Mouse (Mus musculus) kidney, postnatal 25 days (tissue): ENCODE measurements around the gene Pitpnc1.

ENCODE experiments used
- DNase-seq, 2 experiments: peaks; one replicate each; pipeline ENCODE4 v3.0.0; 2021; ENCODE audit warnings: mixed read lengths in 2 of 2

Pitpnc1 gene

GRCm38 (mm10) chr11:107401839-107402590 lies 68.5 kb downstream of the Pitpnc1 start:
- DNase-seq: no peak

- DNase-seq: peak; percentile 49 to 62
Measured at GRCm38 (mm10) chr11:107400826-107401225, 69.7 kb downstream of the Pitpnc1 start.

- DNase-seq: peak; percentile 73 to 86
Measured at GRCm38 (mm10) chr11:107400005-107400404, 70.5 kb downstream of the Pitpnc1 start.

GRCm38 (mm10) chr11:107397326-107397998 lies 73.0 kb downstream of the Pitpnc1 start:
- DNase-seq: no peak

GRCm38 (mm10) chr11:107394245-107394644 lies 76.3 kb downstream of the Pitpnc1 start:
- no peak for DNase-seq

GRCm38 (mm10) chr11:107393828-107394165 lies 76.7 kb downstream of the Pitpnc1 start:
- no peak for DNase-seq

- DNase-seq: peak; percentile 37 to 60
Measured at GRCm38 (mm10) chr11:107393154-107393827, 77.2 kb downstream of the Pitpnc1 start.

GRCm38 (mm10) chr11:107390540-107390939 lies 80.0 kb downstream of the Pitpnc1 start:
- no peak for DNase-seq

GRCm38 (mm10) chr11:107390001-107390400 lies 80.5 kb downstream of the Pitpnc1 start:
- no peak for DNase-seq

- DNase-seq: no peak
Measured at GRCm38 (mm10) chr11:107386481-107386880, 84.0 kb downstream of the Pitpnc1 start.

- peak; percentile 55 to 75 for DNase-seq
Measured at GRCm38 (mm10) chr11:107385306-107385705, 85.2 kb downstream of the Pitpnc1 start.

GRCm38 (mm10) chr11:107383985-107384384 lies 86.5 kb downstream of the Pitpnc1 start:
- DNase-seq: no peak

GRCm38 (mm10) chr11:107379965-107380364 lies 90.5 kb downstream of the Pitpnc1 start:
- DNase-seq: peak; percentile 67 to 89

GRCm38 (mm10) chr11:107379089-107379845 lies 91.2 kb downstream of the Pitpnc1 start:
- peak; percentile 92 to 97 for DNase-seq

GRCm38 (mm10) chr11:107377326-107377725 lies 93.2 kb downstream of the Pitpnc1 start:
- DNase-seq: peak; percentile 57 to 65

- peak; percentile 31 to 73 for DNase-seq
Measured at GRCm38 (mm10) chr11:107376272-107376671, 94.2 kb downstream of the Pitpnc1 start.

GRCm38 (mm10) chr11:107375816-107376215 lies 94.7 kb downstream of the Pitpnc1 start:
- DNase-seq: peak in 1 of 2 experiments; percentile 40

- no peak for DNase-seq
Measured at GRCm38 (mm10) chr11:107373569-107373968, 96.9 kb downstream of the Pitpnc1 start.

- no peak for DNase-seq
Measured at GRCm38 (mm10) chr11:107373154-107373553, 97.3 kb downstream of the Pitpnc1 start.

GRCm38 (mm10) chr11:107372688-107373087 lies 97.8 kb downstream of the Pitpnc1 start:
- DNase-seq: no peak

- no peak for DNase-seq
Measured at GRCm38 (mm10) chr11:107370476-107370875, 100.0 kb downstream of the Pitpnc1 start.

GRCm38 (mm10) chr11:107369661-107370060 lies 100.8 kb downstream of the Pitpnc1 start:
- no peak for DNase-seq
